Mouse (Mus musculus) kidney, postnatal 36 days (tissue): ENCODE measurements around the gene Pgpep1.

Source experiments
- DNase-seq, 2 experiments: peaks; one replicate each; pipeline ENCODE4 v3.0.0; 2021 to 2022; ENCODE audit warnings: mixed read lengths in 2 of 2

Pgpep1 gene

DNA sequence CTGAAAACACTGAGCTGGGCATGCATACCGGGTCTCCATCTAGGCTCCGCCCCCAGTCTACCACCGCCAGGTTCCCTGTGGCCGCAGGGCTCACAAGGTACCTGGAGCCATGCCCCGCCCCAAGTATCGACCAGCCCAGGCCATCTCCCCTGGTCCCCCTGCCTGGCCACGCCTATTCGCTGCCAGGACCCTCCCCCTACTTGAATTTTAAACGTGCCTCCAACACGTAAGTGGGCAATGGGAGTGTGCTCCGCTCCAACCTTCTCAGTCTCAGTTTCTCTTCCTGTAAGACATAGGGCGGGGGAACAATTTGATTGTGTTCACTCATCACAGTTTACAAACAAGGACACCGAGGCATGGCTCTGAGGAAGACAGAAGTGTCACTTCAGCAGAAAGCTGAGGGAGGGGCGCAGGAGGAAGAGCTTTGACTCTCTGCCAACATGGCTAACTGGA, at the start of gene Pgpep1:
Gene Pgpep1, minus strand, starts transcription at position 116 of the 453 bp plus-strand sequence.
- DNase-seq, result peak; percentile 56 to 76

GRCm38 (mm10) chr8:70709794-70710193, 49.6 kb upstream of the Pgpep1 start:
- no peak for DNase-seq

- DNase-seq, result no peak
Observed at GRCm38 (mm10) chr8:70708281-70708680, 48.1 kb upstream of the Pgpep1 start.

DNA sequence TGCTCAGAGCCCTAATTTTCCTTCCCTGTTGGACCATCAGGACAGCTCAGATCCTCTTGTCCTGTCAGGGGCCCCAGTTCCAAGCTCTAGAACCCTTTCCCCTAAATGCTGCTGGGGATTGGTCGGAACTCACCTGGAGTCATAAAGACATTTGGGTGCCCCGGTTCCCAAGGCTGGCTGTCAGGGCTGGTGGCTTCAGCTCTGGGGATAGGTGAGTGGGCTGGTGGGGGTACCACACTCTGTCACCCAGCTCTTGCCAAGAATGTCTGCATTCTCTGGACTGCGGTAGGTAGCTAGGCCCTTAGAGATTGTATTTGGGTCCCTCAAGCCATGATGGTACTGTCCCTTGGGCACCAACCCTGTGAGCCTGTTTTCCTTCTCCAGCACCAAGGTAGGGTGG, 43.1 kb upstream of the Pgpep1 start, which contains the start of gene Iqcn:
Gene Iqcn, plus strand, starts transcription at position 171 of the 400 bp plus-strand sequence.
- no peak for DNase-seq

GRCm38 (mm10) chr8:70702842-70703182, 42.6 kb upstream of the Pgpep1 start:
- peak in 1 of 2 experiments; percentile 41 for DNase-seq

DNA sequence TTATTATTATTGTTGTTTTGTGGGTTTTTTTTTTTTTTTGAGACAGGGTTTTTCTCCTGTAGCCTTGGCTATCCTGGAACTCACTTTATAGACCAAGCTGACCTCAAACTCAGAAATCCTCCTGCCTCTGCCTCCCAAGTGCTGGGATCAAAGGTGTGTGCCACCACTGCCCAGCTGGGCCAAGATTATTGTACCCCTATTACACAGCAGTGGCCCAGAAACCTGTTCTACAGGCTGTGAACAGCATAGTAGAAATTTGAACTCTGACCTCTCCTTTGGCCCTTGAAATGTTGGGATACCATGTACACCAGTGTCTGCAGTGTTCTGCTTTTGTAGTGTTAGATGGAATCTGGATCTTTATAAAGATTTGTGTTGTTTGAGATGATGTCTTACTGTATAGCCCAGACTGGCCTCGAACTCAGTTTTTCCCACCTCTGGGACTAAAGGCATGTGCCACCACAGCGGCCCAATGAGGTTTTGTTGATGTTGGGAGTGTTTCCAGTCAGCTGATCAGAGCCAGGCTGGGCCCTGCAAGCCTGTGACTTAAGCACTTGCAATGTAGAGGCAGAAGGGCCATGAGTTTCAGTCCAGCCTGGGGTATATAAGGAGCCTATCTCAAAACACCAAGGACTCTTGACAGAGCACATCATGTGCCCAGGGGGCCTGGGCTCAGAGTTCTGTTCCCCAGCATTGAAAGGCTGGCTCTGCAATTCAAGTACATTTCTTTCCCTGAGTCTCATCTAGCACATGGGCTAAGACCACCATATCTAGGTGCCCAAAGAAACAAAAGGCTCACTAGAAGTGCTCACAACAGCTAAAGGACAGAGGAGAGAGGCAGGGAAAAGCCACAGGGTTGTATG, 42.0 kb upstream of the Pgpep1 start:
- no peak for DNase-seq

- no peak for DNase-seq
Observed at GRCm38 (mm10) chr8:70701048-70701981, 41.1 kb upstream of the Pgpep1 start.

DNA sequence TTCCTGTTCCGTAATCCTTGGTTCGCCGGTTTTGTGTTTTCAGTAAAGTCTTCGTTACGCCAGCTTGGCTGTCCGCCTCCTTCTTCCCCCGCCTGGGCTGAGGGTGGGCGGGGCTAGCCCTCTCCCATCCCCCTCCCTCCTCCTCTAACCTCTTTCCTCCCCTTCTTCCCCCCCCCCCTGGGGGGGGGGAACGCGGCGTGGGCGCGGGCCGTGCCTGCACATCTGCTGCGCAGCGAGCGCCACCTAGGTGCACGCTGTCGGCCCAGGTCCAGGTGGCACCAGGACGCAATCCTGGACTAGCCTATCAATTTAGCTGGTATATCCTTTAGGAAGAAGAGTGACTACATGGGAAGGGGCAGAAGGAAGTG, 40.4 kb upstream of the Pgpep1 start:
- peak; percentile 95 to 97 for DNase-seq

DNA sequence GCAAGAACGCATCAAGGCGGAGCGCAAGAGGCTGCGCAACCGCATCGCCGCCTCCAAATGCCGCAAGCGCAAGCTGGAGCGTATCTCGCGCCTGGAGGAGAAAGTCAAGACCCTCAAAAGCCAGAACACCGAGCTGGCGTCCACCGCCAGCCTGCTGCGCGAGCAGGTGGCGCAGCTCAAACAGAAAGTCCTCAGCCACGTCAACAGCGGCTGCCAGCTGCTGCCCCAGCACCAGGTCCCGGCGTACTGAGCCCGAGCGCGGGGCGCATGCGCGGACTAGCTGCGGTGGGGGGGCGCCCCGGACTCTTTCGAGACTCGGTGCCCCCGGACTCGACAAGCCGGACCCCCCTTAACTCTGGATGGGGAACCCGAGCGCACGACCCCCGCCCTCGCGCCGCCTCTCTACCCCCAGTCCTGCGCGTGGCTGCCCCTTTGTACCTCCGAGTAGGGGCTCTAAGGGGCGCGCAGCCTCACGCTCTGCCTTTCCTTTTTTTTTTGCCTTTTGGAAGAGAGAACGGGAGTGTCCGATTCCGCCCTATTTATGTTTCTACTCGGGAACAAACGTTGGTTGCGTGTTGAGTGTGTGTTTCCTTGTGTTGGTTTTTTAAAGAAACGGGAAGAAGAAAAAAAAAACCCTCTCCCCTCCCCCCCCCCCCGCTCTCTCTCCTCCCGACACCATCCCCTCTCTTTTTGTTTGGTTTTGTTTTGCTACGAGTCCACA, 39.8 kb upstream of the Pgpep1 start:
- peak; percentile 75 to 86 for DNase-seq

DNA sequence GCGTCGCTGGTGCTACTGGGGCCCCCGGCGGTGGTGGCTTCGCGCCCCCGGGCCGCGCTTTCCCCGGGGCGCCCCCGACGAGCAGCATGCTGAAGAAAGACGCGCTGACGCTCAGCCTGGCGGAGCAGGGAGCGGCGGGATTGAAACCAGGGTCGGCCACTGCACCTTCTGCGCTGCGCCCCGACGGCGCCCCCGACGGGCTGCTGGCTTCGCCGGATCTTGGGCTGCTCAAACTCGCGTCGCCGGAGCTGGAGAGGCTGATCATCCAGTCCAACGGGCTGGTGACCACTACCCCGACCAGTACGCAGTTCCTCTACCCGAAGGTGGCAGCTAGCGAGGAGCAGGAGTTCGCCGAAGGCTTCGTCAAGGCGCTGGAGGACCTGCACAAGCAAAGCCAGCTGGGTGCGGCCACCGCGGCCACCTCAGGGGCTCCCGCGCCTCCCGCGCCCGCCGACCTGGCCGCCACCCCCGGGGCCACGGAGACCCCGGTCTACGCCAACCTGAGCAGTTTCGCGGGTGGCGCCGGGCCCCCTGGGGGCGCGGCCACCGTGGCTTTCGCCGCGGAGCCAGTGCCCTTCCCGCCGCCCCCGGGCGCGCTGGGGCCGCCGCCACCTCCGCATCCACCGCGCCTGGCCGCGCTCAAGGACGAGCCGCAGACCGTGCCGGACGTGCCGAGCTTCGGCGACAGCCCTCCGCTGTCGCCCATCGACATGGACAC, 39.1 kb upstream of the Pgpep1 start:
- DNase-seq, result peak in 1 of 2 experiments; percentile 68

DNA sequence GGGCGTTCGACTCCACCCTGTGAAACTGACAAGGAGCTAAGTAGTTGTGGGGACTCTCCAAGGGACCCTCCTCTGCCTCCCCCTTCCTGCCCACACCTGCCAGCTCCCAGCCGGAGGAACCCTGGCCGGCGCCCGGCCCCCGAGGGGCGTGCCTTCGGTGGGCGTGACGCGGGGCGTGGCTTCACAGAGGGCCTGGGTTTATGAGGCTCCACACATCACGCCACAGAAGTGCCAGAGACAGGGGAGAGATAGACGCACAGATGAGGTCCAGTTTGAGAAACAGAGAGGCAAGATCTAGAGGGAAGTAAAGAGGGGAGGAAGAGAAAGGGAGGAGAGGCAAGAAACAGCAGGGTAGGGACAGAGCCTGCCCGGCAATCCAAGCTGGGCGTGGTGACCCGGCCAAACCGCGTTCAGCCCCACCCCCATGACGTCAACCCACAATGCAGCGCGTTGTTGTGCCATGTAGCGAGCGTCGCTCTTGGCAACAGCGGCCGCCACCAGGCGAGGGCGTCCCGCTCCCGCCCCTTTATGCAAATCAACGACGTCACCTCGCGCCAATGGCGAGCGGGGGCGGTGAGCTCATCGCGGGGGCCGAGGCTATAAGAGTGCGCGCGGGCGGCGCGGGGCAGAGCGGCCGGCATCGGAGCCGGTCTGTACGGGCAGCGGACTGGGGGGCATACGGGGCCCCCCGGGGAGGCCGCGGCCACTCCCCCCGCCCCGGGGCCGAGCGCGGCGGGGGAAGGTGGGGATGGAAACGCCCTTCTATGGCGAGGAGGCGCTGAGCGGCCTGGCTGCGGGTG, 38.3 kb upstream of the Pgpep1 start, which contains the start of gene Jund:
Gene Jund, plus strand, starts transcription at position 640 of the 800 bp plus-strand sequence.
- peak; percentile 99 to 100 for DNase-seq

- DNase-seq, result no peak
Observed at GRCm38 (mm10) chr8:70697366-70698250, 37.4 kb upstream of the Pgpep1 start.

- DNase-seq, result no peak
Observed at GRCm38 (mm10) chr8:70696946-70697345, 36.8 kb upstream of the Pgpep1 start.

- peak; percentile 84 to 93 for DNase-seq
Observed at GRCm38 (mm10) chr8:70696019-70696885, 36.1 kb upstream of the Pgpep1 start.

DNA sequence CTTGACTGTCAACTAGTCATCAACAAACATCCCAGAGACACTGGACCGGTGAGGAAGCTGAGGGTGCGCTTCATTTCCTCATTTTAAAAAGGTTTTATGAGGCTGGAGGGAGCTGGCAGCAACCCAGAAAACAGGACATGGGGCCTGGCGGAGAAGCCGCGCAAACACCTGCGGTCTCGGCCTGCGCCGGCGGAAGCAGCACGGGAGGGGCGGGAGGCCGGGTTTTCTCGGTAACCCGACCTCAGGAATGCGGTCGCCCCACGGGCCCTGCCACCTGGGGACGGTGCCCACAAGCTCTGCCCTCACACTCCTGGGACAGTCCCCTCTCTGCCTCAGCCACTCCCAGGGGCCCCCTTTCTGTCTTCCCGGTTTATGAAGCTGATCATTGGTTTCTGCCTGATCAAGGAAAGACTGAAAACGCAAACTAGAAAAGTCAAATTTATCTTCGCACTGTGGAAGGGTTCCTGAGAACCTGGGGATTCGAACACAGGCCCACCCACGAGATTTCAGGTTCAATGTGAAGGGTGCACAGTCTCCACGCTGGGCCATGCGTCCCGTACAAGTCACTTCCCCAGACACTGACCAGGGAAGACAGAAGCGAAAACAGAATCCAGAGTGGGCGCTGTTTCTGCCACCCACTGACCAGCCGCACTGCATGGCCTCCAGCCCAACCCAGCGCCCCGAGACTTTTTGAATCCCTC, 35.3 kb upstream of the Pgpep1 start:
- DNase-seq, result peak; percentile 66 to 80

- DNase-seq, result no peak
Observed at GRCm38 (mm10) chr8:70693636-70694035, 33.4 kb upstream of the Pgpep1 start.

DNA sequence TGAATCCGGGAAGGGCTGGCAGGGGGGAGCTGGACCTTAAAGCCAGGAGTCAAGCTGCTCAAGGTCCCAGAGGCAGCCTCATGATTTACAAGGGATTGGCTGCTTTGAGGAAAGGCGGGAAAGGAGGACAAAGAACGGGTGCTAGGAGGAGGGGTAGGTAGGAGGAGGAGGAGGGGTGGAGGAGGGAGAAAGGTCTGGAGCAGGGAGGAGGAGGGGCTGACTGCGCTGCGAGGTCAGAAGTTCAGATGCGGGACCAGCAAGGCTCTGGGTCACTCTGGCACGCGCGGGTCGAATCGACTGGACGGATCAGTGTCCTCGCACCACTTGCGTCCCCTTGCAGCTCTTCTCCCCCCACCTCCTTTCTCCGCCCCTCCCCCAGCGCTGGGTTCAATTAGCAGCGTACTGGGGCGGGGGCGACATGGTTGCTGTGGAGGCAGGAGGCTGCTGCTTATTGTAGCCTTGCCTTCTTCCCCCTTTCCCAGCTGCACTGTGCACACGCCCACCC, 31.6 kb upstream of the Pgpep1 start:
- peak; percentile 76 to 83 for DNase-seq

- no peak for DNase-seq
Observed at GRCm38 (mm10) chr8:70691230-70691629, 31.0 kb upstream of the Pgpep1 start.
